Mouse (Mus musculus): ENCODE results near the gene Fsd1l. TPM values are rescaled to one million over a fixed set of nuclear protein-coding genes. Genes with fewer than 3 reads are reported as not detected.

Gene Fsd1l
- total RNA-seq (2017) = 0.23 and 0.25 TPM in 2 replicates

DNA sequence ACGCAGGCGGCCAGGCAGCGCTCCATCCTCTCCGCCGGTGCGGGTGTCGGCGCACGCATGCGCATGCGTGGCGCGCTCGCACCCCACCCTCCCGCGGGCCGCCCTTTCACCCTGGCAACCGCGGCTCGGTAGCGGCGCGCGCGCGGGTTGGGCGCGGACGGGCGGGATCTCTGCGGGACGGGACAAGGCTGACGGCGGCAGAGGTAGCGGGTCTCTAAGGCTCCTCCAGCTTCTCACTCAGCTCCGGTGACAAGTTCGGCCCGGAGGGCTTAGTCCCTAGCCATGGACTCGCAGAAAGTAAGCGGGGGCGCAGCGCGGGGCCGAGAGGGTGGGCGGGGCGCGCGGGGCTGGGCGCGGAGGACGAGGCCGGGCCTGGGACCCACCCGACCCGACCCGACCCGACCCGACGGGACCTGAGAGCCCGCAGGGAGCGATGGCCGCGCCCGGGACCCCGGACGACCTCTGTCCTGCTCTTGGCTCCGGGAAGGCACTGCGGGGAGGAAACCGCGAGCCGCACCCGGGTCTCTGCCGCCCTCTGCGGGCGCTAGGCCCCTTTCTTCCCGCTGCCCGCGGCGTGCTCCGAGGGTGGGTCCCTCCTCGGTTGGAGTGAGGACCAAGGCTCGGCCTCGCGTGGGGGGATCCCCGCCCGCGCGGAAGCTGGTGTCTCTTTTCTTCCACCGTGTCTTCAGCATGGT, at the start of gene Fsd1l:
TSS of gene Fsd1l (plus strand) at position 156 of the 695 bp plus-strand sequence.
- ATAC-seq (ENCODE audit: extremely low read depth, insufficient number of reproducible peaks, low FRiP score, poor library complexity, severe bottlenecking) = no peak

DNA sequence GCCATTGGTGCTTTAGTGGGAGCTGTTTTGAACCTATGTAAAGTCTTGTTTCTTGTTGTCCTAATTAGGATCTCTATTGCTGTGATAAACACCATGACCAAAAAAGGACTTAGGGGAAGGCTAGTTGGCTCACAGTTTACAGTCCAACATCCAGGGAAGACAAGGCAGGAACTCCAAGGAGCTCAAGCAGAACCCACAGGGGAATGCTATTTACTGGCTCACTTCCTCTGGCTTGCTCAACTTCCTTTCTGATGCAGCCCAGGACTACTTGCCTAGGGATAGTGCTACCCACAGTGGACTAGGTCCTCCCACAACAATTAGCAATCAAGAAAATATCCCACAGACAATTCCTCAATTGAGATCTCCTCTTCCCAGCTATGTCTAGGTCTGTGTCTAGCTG, 43.6 kb upstream of the Fsd1l start:
- ATAC-seq (ENCODE audit: extremely low read depth, insufficient number of reproducible peaks, low FRiP score, poor library complexity, severe bottlenecking) = no peak

DNA sequence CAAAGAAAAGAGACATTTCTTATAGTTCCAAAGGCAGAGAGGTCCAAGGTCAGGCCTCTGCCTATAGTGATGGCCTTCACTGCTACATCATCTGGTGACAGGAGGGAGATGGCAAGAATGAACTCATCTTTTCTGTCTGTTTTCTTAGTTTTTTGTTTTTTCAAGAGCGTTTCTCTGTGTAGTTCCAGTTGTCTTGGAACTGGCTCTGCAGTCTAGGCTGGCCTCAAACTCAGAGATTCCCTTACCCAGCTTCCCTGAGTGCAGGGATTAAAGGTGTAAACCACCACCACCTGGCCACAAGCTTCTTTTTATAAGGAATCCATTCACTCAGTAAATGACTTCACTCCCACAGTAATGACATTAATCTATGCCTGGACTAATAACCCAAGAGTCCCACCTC, 42.3 kb upstream of the Fsd1l start:
- ATAC-seq (ENCODE audit: extremely low read depth, insufficient number of reproducible peaks, low FRiP score, poor library complexity, severe bottlenecking) = no peak

DNA sequence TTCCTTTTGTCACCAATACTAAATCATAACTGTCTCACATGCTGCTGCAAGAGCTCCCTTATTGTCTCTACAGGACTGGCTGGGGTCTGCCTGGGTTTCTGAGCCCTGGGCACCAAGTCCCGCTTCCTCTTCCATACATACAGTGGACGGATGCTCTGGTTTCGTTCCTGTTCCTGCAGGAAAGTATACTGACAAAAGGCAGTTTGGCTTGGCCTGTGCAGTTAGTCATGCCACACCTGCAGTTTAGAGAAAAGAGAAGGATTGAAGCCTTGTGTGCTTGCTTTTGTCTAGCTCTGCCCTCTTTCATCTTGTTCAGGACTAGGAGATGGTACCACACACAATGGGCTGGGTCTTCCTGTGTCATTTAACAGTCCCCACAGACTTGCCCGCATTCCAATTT, 41.8 kb upstream of the Fsd1l start:
- no peak for ATAC-seq (ENCODE audit: extremely low read depth, insufficient number of reproducible peaks, low FRiP score, poor library complexity, severe bottlenecking)

DNA sequence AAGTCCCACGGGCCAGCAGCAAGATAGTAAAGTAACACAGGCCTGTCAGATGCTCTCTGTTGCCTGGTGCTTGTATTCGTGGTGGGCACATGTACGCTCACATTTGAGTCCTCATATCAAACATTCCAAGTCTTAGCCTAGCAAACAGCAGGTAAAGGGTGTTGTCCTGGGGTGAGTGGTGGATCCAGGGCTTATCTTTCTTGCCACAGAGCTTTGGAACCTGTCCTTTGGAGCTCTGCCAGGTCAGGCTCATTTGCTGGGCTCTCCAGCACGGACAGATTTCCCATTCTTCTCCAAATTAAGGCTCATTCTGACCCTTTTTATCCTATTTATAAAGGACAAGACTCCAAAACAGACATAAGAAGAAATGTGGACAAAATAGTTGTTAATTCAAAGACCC, 41.1 kb upstream of the Fsd1l start:
- ATAC-seq (ENCODE audit: extremely low read depth, insufficient number of reproducible peaks, low FRiP score, poor library complexity, severe bottlenecking) = no peak

DNA sequence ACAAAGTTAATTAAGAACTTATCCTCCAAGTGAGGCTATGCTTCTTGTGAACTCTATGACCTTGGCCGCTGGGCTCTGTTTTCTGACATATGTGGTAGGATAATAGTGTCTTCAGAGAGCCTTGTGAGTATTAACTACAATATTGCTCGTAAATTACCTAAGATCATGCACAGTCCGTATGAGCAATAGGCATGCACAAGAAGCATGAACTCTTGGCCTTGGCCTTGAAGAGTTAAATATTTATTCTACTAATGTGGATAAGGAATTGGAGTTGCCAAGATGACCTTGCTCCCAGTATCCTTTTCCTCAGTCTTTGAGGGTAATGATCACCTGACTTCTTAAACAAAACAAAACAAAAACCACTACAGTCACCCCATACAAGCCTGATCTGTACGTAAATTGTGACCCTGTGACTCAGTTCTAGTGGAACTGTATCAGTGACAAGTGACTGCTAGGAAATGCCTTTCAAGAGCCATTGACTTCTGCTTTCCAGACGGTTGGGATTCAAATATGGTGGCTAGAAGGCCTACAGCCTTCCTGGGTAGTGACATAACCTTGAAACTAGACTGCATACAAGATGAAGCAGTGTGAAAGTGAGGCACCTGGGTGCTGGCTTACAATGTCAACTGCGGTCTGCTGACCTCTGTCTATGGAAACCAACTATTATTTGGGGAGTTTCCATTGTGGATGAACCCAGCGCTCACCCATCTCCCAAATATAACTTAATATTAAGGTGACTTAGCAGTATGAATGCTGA, 40.4 kb upstream of the Fsd1l start:
- ATAC-seq (ENCODE audit: extremely low read depth, insufficient number of reproducible peaks, low FRiP score, poor library complexity, severe bottlenecking) = no peak

DNA sequence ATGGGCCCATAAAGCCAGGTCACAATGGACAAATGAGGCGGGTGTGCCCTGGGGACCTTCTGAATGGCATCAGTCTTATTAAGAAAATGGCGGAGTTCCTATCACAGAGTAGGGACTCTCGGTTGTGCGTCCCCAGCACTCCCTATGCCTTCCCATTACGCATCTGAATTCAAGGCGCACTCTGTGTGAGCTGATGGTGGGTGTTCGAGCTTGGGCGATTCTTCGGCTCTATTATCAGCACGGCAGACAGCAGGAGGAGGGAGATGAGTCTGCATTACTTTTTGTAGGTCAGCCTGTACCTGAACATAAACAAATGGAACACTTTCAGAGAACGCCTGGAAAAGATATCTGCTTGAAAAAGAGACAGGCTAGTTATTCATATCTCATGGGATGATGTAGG, 39.7 kb upstream of the Fsd1l start:
- ATAC-seq (ENCODE audit: extremely low read depth, insufficient number of reproducible peaks, low FRiP score, poor library complexity, severe bottlenecking) = no peak

DNA sequence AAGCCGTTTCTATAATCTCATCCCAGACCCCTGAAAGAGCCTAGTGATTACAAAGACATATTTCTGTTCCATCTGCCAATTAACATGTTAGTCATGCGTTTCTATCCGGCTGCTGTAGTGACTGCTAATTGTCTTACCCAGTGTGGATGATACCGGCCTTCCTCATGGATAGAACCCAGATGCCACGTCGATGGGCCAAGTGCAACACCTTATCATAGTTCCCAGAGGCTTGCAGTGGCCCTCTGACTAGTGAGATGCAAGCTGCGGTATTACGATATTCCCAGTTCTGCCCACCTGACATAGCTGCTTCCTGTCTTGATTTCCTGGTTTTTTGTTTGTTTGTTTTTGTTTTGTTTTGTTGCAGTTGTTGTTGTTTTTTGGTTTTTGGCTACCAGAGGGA, 39.3 kb upstream of the Fsd1l start:
- no peak for ATAC-seq (ENCODE audit: extremely low read depth, insufficient number of reproducible peaks, low FRiP score, poor library complexity, severe bottlenecking)

DNA sequence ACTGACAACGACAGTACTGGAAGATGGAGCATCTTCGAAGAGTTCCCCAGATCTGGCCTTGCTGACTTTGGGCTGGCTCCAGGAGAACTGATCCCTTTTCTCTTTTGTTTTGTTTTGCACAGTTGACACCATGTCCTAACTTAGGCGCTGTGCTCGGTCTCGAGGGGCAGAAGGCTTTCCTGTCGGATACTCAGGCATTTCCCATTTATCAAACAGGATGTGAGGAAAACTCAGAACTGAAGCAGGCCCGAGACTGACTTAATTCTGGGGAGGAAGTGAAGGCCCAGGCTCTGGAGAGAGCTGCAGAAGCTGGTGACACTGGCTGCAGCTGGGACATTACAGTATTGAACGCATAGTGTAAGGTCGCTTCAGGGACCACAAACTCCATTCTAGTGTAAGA, 38.9 kb upstream of the Fsd1l start:
- no peak for ATAC-seq (ENCODE audit: extremely low read depth, insufficient number of reproducible peaks, low FRiP score, poor library complexity, severe bottlenecking)

DNA sequence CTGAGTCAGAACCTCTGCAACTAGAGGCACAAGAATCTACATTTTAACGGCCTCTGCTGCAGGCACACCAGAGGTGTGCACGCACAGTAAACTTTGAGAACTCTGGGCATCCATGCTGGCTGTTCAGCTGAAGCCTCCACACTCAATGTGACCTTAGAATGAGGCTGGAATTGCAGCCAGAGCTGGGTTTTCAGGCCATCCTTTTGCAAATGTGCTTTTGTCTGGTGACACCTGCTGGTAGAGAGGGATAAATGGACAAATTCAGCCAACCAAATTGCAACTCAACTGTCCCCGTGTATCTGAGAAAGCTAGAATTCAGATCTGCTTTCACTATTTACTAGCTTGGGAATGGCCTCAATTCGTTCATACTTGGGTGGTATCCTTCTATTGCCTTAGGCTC, 37.1 kb upstream of the Fsd1l start:
- ATAC-seq (ENCODE audit: extremely low read depth, insufficient number of reproducible peaks, low FRiP score, poor library complexity, severe bottlenecking) = no peak

DNA sequence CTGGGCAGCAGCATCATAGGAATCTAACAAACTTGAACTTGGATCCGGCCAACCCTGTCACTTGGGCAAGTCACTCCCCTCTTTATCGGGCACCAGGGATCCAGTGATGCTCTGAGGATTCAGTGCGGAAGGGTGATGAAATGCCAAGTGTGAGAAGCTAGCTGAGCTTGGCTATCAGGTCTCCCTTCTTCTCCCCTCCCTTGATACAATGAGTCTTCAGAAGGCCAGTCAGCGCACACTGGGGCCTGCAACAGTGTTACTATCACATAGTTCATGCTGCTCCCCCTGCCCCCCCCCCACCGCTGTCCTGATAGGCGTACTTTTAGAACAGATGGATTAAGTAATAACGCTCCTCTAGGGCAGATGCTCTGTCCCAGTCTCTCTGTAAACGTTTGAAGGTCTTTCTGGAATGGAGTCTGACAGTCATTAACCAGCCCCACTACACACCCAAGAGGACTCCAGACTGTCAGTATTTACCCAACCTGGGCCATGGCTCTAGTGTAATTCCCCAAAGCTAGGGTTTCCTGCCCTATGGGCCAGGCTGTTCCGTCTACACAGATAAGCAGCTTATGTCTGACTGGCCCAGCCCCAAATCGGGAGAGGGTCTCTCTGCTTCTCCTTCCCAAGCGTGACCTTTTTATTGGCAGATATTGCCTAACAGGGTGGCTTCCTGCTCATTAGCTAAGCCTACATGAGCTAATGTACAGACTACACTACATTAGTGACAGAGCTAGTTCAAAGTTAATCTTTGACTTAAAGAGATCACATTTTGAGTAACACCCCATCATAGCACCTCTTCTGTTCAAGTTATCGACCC, 35.8 kb upstream of the Fsd1l start:
- no peak for ATAC-seq (ENCODE audit: extremely low read depth, insufficient number of reproducible peaks, low FRiP score, poor library complexity, severe bottlenecking)

DNA sequence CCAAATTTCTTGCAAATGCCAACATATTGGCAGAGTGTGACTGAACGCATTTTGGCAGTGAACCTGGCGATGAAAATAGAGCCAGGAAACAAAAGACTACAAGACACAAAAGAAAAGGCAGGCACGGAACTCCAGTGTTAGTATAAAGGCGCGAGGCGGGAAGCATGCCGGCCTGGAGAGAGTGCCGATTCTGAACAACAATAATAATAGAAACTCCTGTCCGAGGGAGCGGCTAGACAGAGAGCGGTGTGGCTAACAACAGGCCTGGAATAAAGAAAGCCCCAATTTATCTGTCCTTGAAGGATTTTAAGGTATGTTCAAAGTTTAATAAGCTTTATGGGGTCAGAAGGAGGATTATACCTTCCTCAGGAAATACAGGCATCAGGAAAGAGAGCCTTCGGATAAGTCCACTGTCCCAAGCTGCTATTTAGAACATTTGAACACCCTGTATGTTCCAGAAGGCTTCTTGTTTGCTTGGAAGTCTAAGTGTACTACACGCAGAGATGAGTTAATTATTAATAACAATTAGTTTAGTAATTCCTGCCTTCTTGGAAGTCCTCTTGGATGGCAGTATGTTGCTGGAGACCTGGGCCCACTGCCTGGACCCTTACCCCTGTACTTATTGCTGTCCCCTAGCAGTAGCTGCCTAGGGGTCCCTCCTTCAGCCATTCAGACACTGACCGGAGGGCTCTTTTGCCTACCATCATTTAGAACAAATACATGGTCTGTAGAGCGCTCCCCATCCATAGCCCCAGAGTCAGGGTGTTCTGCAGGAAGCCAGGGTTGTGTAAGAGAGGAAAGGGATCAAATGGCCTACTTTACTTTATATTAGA, 35.0 kb upstream of the Fsd1l start:
- no peak for ATAC-seq (ENCODE audit: extremely low read depth, insufficient number of reproducible peaks, low FRiP score, poor library complexity, severe bottlenecking)

DNA sequence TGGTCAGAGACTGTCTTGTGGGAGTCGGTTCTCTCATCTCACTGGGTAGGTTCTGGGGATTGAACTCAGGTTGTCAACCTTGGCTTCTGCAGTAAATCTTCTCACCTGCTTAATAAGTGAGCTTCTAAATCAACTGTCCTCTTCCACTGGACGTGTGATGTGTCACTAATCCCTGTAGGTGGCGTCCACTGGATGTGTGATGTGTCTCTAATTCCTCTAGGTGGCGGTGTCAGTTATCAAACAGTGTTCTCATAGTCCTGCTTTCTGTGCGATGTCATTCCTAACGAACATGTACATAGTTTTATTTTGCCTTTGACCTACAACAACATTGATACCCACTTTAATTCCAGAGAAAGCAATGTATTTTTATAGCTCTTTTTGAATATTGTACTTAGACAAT, 30.8 kb upstream of the Fsd1l start:
- ATAC-seq (ENCODE audit: extremely low read depth, insufficient number of reproducible peaks, low FRiP score, poor library complexity, severe bottlenecking) = no peak

DNA sequence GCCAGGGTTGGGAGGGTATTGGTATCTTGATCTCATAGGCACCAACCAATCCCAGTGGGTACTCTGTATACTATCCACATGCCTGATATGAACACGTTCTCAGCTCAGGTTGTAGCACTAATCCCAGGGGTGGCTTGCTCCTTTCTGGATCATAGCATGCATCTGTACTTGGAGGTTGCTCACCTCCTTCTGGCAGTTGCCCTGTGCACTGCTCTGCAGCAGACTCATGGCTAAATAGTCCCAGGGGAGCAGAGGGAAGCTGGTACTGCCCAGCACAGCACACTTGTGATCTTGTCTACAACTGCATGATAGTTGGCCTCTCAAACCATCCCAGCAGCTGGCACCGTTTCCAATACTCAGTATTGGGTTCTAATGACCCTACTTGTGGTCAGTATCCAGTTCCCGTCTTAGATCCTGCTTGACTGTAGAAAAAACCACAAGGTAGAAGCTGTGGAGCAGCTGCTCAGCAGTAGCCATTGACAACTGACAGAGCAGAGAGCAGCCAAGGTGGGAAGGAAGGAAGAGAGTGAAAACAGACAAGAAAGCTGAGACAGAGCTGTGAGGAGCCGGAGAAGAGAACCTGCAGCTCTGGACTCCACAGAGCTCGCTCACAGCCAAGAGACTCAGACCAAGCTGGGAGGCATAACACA, 16.6 kb upstream of the Fsd1l start:
- no peak for ATAC-seq (ENCODE audit: extremely low read depth, insufficient number of reproducible peaks, low FRiP score, poor library complexity, severe bottlenecking)

DNA sequence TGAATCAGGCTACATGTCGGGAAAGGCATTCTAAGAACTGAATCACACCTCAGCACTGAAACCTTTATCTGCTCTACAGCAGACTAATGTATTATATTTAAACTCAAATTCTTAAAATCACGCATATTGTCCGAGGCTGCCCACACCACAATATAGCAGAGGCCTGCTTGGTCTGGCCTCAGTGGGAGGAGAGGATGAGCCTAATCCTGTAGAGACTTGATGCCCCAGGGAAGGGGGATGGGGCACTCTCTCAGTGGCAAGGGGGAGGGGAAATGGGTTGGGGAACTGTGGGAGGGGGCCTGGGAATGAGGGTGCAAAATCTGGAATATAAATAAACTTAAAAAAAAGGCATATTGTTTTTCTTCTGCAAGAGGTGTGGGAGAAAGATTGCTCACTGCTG, 13.3 kb upstream of the Fsd1l start:
- no peak for ATAC-seq (ENCODE audit: extremely low read depth, insufficient number of reproducible peaks, low FRiP score, poor library complexity, severe bottlenecking)

DNA sequence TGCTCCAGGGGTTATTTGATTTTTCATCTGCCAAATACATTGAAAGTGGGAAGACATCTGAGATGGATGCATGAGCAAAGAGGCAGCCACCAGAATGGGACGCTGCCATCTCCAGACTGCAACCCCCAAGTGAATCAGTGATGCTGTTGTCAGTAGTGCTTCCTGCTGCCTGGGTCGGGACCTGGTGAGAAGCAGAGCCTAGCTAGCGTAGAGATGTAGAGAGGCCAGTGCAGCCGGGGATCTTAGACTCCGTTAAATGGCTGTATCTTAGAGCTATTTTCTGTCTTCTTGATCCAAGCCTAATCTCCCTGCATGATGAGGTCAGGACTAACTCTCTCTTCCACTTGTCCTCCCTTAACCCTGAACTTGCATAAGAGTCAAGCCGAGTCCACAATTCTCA, 11.2 kb upstream of the Fsd1l start:
- ATAC-seq (ENCODE audit: extremely low read depth, insufficient number of reproducible peaks, low FRiP score, poor library complexity, severe bottlenecking) = no peak

DNA sequence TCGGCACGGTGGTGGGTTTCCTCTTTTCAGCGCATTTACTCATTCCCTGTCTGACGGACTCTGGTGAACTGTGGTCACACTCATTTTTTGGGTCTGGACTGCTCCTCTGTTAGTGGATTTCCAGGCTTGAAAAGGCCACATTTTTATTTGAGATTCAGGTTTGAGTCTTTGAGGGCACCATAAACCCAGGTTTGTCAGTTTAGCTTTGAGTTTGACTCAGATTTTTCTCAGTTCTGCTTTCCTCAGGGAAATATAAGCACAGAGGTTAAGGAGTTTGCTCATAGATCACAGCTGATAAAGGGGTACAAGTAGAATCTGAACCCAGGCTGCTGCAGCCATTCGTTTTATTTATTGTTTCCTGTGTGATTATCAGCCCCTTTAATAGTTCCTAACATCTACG, 10.2 kb upstream of the Fsd1l start:
- no peak for ATAC-seq (ENCODE audit: extremely low read depth, insufficient number of reproducible peaks, low FRiP score, poor library complexity, severe bottlenecking)

DNA sequence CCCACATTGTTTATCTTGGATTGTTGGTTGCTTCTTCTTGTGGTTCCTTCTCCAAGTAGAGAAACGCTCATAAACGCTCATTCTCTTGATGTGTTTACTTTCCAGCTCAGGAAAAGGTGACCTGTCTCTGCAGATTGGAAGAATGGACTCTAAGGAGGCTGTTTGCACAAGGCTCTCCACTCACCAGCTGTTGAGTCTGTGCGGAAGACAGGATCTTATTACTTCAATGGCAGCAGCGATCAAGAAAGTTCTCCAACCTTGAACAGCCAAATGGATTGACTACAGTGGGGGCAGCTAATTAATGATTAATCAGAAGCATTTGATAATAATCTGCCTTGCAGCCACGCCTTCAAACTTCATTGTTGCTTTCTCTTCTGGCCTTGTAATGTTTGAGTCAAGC, 9.8 kb upstream of the Fsd1l start:
- no peak for ATAC-seq (ENCODE audit: extremely low read depth, insufficient number of reproducible peaks, low FRiP score, poor library complexity, severe bottlenecking)

DNA sequence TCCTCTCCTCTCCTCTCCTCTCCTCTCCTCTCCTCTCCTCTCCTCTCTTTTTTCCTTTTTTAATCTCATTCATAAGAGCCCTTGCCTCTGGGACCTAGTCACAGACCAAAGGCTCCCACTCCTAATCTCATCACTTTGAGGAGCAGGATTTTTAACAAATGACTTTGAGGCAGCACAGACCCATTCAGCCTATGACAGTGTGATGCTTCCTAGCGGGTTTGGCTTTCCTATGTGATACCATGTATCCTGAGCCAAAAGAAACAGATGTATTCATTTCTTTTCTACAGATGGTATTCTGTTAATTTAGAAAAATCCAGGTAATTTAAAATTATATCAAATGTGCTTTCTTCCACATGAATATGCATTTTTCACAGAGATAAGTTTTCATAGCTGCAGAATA, 7.6 kb upstream of the Fsd1l start:
- no peak for ATAC-seq (ENCODE audit: extremely low read depth, insufficient number of reproducible peaks, low FRiP score, poor library complexity, severe bottlenecking)
